Mouse (Mus musculus): ENCODE data around the gene Itga5.

Itga5 gene

GRCm38 (mm10) chr15:103317120-103317519 is 49.4 kb downstream of the Itga5 start:
- in situ Hi-C loops (cut with MboI; ENCODE audit: unreplicated experiment in 2 of 2): loop anchor here (5.0 to 10.0 kb wide), 3 partner anchors 35 to 332 kb away; no protein-coding TSS in a partner anchor

- in situ Hi-C loops (cut with MboI; ENCODE audit: unreplicated experiment in 2 of 2): loop anchor here (5.0 to 10.0 kb wide), 3 partner anchors 34 to 331 kb away; no protein-coding TSS in a partner anchor
Measured at GRCm38 (mm10) chr15:103315979-103316776, 50.4 kb downstream of the Itga5 start.

DNA sequence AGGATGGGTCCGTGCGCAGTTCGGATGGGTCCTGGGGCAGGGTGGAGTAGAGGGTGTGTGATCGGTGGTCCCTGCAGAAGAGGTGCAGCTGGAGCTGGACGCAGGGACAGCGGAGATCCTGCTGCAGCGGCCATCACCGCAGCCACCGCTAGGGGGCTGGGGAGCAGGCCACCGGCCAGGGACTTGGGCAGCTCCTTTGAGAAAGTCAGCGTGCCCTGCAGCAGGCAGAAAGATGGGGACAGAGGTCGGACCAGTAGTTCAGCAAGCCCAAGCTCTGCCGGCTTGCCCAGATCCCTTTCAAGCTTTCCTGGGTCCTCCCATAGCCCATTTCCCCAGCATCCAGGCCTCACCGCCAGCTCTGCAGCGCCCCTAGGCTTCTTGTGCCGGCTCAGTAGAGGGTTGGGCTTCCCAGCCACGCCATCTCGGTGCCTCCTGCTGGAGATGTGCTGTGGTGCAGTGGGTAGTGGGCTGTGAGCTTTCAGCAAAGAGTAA is 51.5 kb downstream of the Itga5 start:
- in situ Hi-C loops (cut with MboI; ENCODE audit: unreplicated experiment in 2 of 2): loop anchor here (5.0 to 10.0 kb wide), 3 partner anchors 33 to 330 kb away; no protein-coding TSS in a partner anchor

- in situ Hi-C loops (cut with MboI; ENCODE audit: unreplicated experiment in 2 of 2): loop anchor here (10.0 kb wide), 1 partner anchor 329 kb away; no protein-coding TSS in a partner anchor
Measured at GRCm38 (mm10) chr15:103314181-103314580, 52.4 kb downstream of the Itga5 start.

DNA sequence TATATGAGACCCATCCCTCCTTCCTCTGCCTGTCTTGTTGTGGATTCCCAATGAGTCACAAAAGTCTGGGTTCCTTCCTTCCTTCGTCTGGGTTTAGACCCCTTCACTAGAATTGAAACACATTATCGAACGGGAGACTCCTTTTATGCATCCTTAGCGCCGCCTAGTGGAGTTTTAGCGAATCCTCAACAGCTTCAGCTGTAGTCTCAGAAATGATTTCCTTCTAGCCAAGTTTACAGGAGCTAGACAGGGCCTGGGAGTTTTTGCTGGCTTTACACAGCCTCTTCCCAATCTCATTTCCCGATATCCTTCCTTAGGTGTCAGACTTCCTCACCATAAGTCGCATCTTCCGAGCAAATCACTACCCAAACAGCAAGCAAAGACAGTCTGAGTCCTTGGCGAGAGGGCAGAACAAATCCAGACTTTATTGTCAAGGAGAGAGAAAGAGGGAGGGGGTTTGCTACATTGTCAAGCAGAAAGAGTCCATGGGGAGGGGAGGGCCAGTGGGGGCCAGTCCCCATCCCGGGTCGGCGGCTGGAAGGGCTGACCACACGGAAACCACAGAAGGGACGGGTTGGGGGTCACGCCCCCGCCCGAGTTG is 53.0 kb downstream of the Itga5 start:
- in situ Hi-C loops (cut with MboI; ENCODE audit: unreplicated experiment in 2 of 2): loop anchor here (10.0 kb wide), 1 partner anchor 329 kb away; no protein-coding TSS in a partner anchor

DNA sequence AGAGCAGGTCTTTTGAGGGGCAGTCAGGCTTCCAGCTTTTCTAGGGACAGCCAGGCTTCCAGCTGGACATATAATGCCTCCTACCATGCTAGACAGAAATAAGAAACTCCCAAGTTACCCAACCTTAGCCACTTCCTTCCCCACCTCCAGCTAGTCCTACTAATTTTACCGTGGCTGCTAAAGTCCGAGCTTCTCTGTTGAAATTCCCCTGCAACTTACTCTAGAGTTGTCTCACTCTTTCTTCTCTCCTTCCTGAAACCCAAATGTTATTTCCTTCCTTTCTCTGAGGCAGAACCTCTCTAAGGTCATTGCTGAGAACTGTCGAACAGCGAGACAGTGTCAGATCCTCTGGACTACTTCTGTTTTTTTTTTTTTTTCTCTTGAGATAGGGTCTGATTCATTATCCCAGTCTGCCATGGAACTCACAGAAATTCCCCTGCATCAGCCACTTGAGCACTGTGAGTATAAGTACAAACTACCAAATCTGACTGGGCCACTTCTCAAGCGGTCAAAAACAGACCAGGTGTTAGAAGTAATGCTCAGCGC is 56.1 kb downstream of the Itga5 start, which contains the start of gene Gpr84:
Gene Gpr84 (minus strand): TSS at position 248 of the 546 bp plus-strand sequence.
- in situ Hi-C loops (cut with MboI; ENCODE audit: unreplicated experiment in 2 of 2): loop anchor here (10.0 kb wide), 1 partner anchor 326 kb away; no protein-coding TSS in a partner anchor

DNA sequence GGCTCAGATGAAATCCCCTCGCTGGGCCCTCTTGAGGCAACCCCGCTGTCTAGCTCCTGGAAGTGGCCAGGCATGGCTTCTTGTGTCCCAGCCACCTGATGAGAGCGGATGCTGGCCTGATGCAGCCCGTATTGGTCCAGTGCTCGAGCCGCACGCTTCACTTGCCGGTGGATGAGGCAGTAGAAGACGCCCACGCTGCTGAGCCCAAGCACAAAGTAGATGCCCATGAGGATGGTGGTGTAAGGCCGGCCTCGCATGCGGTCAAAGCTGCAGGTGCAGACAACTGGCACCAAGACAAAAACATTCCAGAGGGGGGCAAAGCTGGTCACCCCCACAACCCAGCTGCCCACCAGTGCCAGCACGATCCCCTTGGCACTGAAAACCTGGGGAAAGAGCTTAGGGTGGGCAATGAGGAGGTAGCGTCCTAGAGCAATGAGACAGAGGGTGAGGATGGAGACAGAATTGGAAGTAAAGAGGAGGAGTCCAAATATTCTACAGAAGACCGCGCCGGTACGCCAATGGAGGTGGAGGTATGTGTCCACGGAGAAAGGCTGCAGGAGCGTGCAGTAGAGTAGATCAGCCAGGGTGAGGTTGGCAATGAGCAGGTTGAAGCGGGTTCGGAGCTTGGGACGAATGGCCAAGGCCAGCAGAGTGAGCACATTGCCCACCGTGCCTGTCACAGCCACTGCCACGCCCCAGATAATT is 57.5 kb downstream of the Itga5 start:
- in situ Hi-C loops (cut with MboI; ENCODE audit: unreplicated experiment in 2 of 2): loop anchor here in 1 of 2 experiments (5.0 kb wide), 1 partner anchor 122 kb away; no protein-coding TSS in a partner anchor

DNA sequence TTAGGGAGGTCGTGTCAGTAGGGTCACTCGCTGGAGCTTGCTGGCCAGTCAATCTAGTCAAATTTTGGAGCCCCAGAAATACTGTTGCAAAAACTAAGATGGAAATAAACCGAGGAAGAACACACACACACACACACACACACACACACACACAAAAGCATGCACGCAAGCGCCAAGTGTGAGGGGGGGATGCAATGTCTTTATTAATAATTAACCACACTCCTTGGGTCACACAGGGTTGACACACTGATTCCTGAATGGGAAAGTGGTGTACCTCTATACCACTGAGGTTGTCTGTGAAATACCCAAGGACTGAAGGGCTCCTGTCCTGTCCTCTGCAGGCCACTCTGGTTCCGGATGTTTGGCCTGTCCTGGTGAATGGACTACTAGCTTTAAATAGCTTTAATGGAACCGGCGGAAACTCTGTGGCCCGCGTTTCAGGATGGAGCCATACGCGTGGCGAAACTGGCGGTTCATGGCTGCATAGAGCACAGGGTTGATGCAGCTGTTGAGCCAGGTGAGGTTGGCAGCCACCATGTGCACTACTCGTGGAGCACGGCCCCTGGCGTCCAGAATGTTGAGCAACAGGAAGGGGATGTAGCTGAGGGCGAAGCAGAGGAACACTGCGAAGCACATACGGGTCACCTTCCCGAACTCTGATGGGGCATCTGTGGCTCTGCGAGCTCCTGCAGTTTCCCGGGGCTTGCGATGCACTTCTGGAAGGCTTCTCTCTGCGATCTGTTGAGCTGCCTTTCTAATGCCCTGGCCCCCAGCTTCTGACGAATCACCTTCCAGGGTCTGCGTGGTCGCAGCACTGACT is 58.3 kb downstream of the Itga5 start:
- in situ Hi-C loops (cut with MboI; ENCODE audit: unreplicated experiment in 2 of 2): loop anchor here in 1 of 2 experiments (5.0 kb wide), 1 partner anchor 121 kb away; no protein-coding TSS in a partner anchor

DNA sequence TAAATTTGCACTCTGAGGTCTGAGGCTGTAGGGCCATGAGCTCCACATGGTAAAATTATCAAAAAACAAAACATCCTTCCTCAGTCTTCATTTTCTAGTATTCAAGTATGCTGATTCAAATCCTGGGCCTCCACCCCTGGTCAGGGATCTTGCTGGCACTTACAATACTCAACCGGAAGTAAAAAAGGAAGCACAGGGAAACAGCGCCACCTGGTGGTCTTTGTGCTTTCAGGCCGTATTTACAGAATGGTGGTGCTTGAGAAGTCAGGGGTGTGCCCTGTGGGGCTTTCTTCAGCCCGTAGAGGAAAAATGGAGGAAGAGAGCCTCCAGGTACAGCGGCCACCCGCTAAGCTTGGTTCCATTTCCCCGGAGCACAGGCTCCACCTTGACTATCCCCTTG is 59.4 kb downstream of the Itga5 start:
- in situ Hi-C loops (cut with MboI; ENCODE audit: unreplicated experiment in 2 of 2): loop anchor here in 1 of 2 experiments (5.0 kb wide), 1 partner anchor 120 kb away; no protein-coding TSS in a partner anchor

DNA sequence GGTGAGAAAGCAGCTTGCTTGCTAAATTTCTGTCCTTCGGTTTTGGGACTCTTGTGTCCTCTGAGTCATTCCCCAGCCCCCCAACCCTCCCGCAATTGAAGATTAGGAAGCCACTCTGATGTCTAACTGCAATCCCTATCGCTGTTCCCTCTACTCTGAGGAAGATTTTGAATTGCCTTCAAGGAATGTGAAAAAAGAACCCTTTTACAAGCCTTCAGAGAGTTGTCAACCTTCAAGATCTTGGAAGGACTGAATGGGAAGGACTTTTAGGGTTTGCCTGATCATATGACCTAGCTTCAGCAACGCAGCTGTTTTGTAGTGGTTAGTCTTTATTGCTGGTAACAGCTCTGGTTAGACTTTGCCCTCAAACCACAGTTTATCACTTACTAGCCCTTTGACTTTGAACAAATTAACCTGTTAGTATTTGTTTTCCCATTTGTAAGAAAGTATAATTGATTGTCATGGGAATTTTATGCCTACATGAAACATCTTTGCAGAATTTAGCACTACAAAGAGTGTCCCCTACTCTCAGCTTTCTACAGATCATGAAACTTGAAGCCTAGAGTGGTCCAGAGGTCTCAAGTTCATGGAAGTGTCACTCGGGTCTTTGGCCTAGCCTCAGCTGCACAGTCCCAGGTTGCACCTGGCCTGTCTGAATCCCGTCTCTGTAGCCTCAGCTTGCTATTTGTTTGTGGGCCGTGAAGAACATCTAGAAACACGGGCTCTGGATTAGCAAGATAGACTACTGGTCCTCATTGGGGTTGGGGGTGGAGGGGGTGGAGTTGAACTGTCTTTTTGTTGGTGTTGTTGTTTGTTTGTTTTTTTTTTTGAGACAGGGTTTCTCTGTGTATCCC is 60.5 kb downstream of the Itga5 start:
- in situ Hi-C loops (cut with MboI; ENCODE audit: unreplicated experiment in 2 of 2): loop anchor here in 1 of 2 experiments (5.0 kb wide), 1 partner anchor 119 kb away; no protein-coding TSS in a partner anchor

DNA sequence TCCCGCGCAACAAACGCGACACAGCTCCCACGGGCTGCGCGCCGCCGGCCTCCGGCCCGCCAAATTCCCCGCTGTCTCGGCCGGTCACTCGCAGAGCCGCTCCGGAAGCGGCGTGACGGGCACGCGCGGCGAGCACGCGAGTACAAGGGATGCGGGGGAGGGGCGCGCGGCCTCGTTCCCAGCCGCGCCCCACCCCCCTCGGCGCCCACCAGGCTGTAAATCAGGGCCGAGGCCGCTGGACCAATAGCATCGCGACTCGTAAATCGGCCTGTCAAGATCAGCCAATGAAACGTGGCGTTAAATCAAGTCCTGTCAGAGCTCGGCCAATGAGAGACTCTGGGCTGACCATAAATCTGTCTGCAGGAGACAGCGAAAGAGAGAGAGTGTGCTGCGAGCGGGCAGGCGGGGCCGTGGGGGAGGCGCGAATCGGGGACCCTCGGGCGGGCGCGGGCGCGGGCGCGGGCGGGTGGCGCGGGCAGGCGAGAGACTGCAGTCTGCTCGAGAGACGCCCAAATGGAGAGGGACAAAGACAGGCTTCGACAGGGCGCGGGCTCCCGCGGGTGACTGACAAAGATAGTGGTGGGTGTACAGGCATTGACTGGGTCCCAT is 61.4 kb downstream of the Itga5 start:
- in situ Hi-C loops (cut with MboI; ENCODE audit: unreplicated experiment in 2 of 2): loop anchor here in 1 of 2 experiments (5.0 kb wide), 1 partner anchor 118 kb away; no protein-coding TSS in a partner anchor

- in situ Hi-C loops (cut with MboI; ENCODE audit: unreplicated experiment in 2 of 2): no loop called here
Measured at GRCm38 (mm10) chr15:103304616-103304969, 62.0 kb downstream of the Itga5 start.

DNA sequence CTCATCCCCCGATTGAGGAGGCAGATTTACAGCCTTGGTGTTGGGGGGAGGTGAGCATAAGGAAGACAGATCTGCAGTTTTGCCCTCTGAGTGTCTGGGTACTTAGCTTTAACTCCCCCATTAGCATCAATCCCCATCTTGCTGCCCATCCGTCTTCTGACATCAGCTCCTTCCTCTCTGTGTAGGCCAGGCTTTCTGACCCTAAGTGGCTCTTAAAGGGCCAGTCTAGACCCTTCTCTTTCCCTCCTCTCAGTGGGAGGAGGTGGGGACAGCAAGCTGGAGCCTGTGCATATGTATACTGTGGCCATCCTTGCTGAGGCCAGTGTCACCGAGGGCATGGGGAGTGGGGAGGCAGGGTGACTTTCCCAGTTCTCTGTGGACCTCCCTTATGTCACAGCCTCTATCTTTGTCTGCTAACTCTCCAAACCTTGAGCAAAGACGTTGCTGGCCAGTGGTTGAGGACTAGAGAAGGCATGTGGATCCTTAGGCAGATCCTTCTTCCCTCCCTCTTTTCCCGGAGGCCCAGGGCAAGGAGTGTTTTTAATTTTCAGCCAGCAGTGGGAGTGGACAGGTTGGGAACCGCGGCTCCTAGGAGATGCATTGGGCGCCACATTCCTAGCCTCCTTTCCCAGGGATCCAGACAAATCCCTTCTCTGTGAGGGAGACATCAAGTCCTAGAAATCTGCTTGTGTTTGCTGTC is 62.5 kb downstream of the Itga5 start:
- in situ Hi-C loops (cut with MboI; ENCODE audit: unreplicated experiment in 2 of 2): no loop called here

GRCm38 (mm10) chr15:103302341-103303021 is 64.1 kb downstream of the Itga5 start:
- in situ Hi-C loops (cut with MboI; ENCODE audit: unreplicated experiment in 2 of 2): no loop called here

DNA sequence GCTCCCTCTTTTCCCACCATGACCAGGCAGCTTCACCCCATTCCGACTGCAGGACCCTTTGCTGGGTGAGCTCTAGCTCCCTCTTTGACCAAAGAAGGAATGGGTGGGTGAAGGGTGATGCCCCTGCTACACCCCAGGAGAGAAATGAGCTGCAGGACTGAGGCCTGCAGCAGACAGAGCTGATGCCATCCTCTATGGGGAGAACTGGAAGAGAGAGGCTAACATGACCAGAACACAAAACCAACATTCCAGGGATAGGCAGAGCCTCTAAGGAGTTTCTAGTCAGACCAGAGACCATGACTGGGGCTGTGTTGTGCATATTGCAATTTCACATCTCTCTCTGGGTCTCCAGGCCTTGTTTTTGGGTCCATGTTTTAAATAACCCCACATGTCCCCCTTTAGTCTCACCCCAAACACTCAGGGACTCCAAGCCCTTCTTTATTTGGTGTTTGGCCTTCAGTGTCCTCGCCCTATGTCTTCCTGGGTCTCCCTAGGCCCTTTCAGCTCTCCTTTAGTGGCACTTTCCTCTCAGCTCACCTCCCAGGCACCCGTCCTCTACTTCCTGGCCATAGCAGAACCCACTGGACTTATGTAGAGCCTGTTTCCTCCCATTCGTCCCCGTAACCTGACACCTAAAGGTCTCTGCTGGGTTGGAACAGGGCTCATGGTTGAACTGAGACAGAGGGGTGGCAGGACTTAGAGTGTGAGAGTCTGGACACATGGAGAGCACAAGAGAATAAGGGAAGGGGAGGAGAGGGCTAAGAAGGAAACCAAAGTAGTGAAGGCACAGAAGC is 64.8 kb downstream of the Itga5 start:
- in situ Hi-C loops (cut with MboI; ENCODE audit: unreplicated experiment in 2 of 2): no loop called here

- in situ Hi-C loops (cut with MboI; ENCODE audit: unreplicated experiment in 2 of 2): no loop called here
Measured at GRCm38 (mm10) chr15:103301046-103301445, 65.5 kb downstream of the Itga5 start.
